Mouse (Mus musculus) CH12.LX (cell line): Measurements from ENCODE around the gene Stx1a. TPM values are rescaled to one million over a fixed set of nuclear protein-coding genes. Genes with fewer than 3 reads are reported as not detected.
A peak's percentile ranks its signal among the peaks of the same experiment; 100 is the strongest.

Experiments used
- DNase-seq: peaks from one replicate; pipeline ENCODE4 v3.0.0-alpha.2; 2013; ENCODE audit errors: extremely low read depth
- H3K27ac ChIP-seq: 2 replicates; pipeline ENCODE4 v1.5.1; 2012; ENCODE audit warnings: low read depth, mild to moderate bottlenecking, control low read depth, moderate library complexity; ENCODE audit not compliant: insufficient read depth
- H3K27me3 ChIP-seq: replicated peaks from 2 replicates; pipeline ENCODE3; 2012; ENCODE audit warnings: inconsistent platforms
- H3K36me3 ChIP-seq, 2 experiments: replicated peaks in 1 of 2; 2 replicates each; pipeline versions ENCODE3 to v1.6.1; 2012; ENCODE audit warnings: inconsistent platforms in 1 of 2, low read length in 1 of 2, mild to moderate bottlenecking in 1 of 2, mixed read lengths in 1 of 2, moderate library complexity in 1 of 2; ENCODE audit not compliant: control insufficient read depth in 1 of 2, insufficient read depth in 1 of 2
- H3K4me1 ChIP-seq, 2 experiments: 2 replicates each; pipeline ENCODE4 v1.6.1; 2012; ENCODE audit warnings: inconsistent platforms in 1 of 2, moderate library complexity in 1 of 2; ENCODE audit not compliant: insufficient read depth in 2 of 2, control insufficient read depth in 1 of 2
- H3K4me2 ChIP-seq: 2 replicates; pipeline ENCODE4 v1.6.1; 2012; ENCODE audit warnings: low read depth, mild to moderate bottlenecking, control low read depth; ENCODE audit not compliant: poor library complexity, insufficient read depth, severe bottlenecking
- H3K4me3 ChIP-seq, 3 experiments: fragments of 150-350 bp in 1 of 3; sonication (generic) in 1 of 3; replicated peaks in 1 of 3; 2 replicates each; pipeline versions ENCODE3 to v1.5.1; 2011 to 2012; ENCODE audit warnings: low read depth in 2 of 3, low read length in 2 of 3, mild to moderate bottlenecking in 2 of 3, moderate library complexity in 2 of 3, control low read depth in 1 of 3, improper control_type of control experiment in 1 of 3, inconsistent platforms in 1 of 3, mixed read lengths in 1 of 3; ENCODE audit not compliant: poor library complexity in 1 of 3
- H3K79me2 ChIP-seq: replicated peaks from 2 replicates; pipeline ENCODE4 v1.6.1; 2012; ENCODE audit warnings: mild to moderate bottlenecking, moderate library complexity; ENCODE audit not compliant: control insufficient read depth, poor library complexity, insufficient read depth, severe bottlenecking; ENCODE audit errors: extremely low read depth
- H3K9ac ChIP-seq: 2 replicates; pipeline ENCODE4 v1.6.1; 2012; ENCODE audit warnings: low read depth, mild to moderate bottlenecking, control low read depth, moderate library complexity; ENCODE audit not compliant: insufficient read depth
- H3K9me3 ChIP-seq: replicated peaks from 2 replicates; pipeline ENCODE3; 2012; ENCODE audit warnings: low read length, inconsistent platforms, mixed read lengths
- BHLHE40 ChIP-seq: IDR thresholded peaks from 2 replicates; pipeline ENCODE4 v1.6.1; 2011; ENCODE audit warnings: mild to moderate bottlenecking, low read depth, low read length, improper control_type of control experiment
- CHD1 ChIP-seq: IDR thresholded peaks from 2 replicates; pipeline ENCODE4 v1.6.1; 2012; ENCODE audit warnings: low read depth, low read length, improper control_type of control experiment, inconsistent platforms
- CTCF ChIP-seq, 2 experiments: IDR thresholded peaks in 1 of 2; conservative IDR thresholded peaks in 1 of 2; 2 replicates each; pipeline ENCODE4 v1.5.1; 2011 to 2012; ENCODE audit warnings: low read depth in 2 of 2, low read length in 2 of 2, improper control_type of control experiment in 1 of 2, inconsistent platforms in 1 of 2, mild to moderate bottlenecking in 1 of 2, moderate library complexity in 1 of 2
- ELF1 ChIP-seq: IDR thresholded peaks from 2 replicates; pipeline ENCODE4 v1.6.1; 2014; ENCODE audit warnings: low read depth, mild to moderate bottlenecking, inconsistent platforms, low read length, improper control_type of control experiment
- EP300 ChIP-seq: IDR thresholded peaks from 2 replicates; pipeline ENCODE4 v1.6.1; 2011; ENCODE audit warnings: low read length, improper control_type of control experiment
- ETS1 ChIP-seq: conservative IDR thresholded peaks from 2 replicates; pipeline ENCODE4 v1.6.1; 2012; ENCODE audit warnings: low read depth, mild to moderate bottlenecking, inconsistent platforms, low read length, improper control_type of control experiment, moderate library complexity
- GABPA ChIP-seq: IDR thresholded peaks from 2 replicates; pipeline ENCODE4 v1.6.1; 2012; ENCODE audit warnings: low read depth, low read length, improper control_type of control experiment, inconsistent platforms; ENCODE audit not compliant: insufficient replicate concordance
- HCFC1 ChIP-seq: IDR thresholded peaks from 2 replicates; pipeline ENCODE4 v1.6.1; 2012; ENCODE audit warnings: low read depth, mild to moderate bottlenecking, inconsistent platforms, low read length, improper control_type of control experiment
- IRF4 ChIP-seq: IDR thresholded peaks from 2 replicates; pipeline ENCODE4 v1.6.1; 2014; ENCODE audit warnings: low read depth, mild to moderate bottlenecking, inconsistent platforms, low read length, improper control_type of control experiment
- JUN ChIP-seq: IDR thresholded peaks from 2 replicates; pipeline ENCODE4 v1.6.1; 2011; ENCODE audit warnings: low read depth, mild to moderate bottlenecking, low read length, improper control_type of control experiment, moderate library complexity; ENCODE audit not compliant: insufficient read depth
- KAT2A ChIP-seq: IDR thresholded peaks from 2 replicates; pipeline ENCODE4 v1.6.1; 2012; ENCODE audit warnings: low read length, improper control_type of control experiment, inconsistent platforms; ENCODE audit not compliant: insufficient replicate concordance
- MAFK ChIP-seq: IDR thresholded peaks from 2 replicates; pipeline ENCODE4 v1.6.1; 2011; ENCODE audit warnings: low read length, improper control_type of control experiment; ENCODE audit not compliant: insufficient replicate concordance
- MAZ ChIP-seq: IDR thresholded peaks from 2 replicates; pipeline ENCODE4 v1.6.1; 2012; ENCODE audit warnings: low read depth, mild to moderate bottlenecking, inconsistent platforms, low read length, improper control_type of control experiment, moderate library complexity
- MEF2A ChIP-seq: IDR thresholded peaks from 2 replicates; pipeline ENCODE4 v1.6.1; 2014; ENCODE audit warnings: low read depth, mild to moderate bottlenecking, inconsistent platforms, low read length, improper control_type of control experiment, borderline replicate concordance
- MXI1 ChIP-seq: IDR thresholded peaks from 2 replicates; pipeline ENCODE4 v1.6.1; 2011; ENCODE audit warnings: mild to moderate bottlenecking, low read depth, low read length, improper control_type of control experiment
- MYC ChIP-seq: IDR thresholded peaks from 2 replicates; pipeline ENCODE4 v1.6.1; 2011; ENCODE audit warnings: low read depth, mild to moderate bottlenecking, improper control_type of control experiment, low read length
- NELFE ChIP-seq: IDR thresholded peaks from 2 replicates; pipeline ENCODE4 v1.6.1; 2011; ENCODE audit warnings: low read depth, low read length, improper control_type of control experiment
- NRF1 ChIP-seq: IDR thresholded peaks from 2 replicates; pipeline ENCODE4 v1.6.1; 2014; ENCODE audit warnings: low read depth, mild to moderate bottlenecking, inconsistent platforms, low read length, improper control_type of control experiment, moderate library complexity
- POLR2A ChIP-seq: IDR thresholded peaks from 2 replicates; pipeline ENCODE4 v1.6.1; 2011; ENCODE audit warnings: low read depth, mild to moderate bottlenecking, improper control_type of control experiment, low read length
- RAD21 ChIP-seq: IDR thresholded peaks from 2 replicates; pipeline ENCODE4 v1.6.1; 2011; ENCODE audit warnings: low read depth, mild to moderate bottlenecking, low read length, improper control_type of control experiment, moderate library complexity
- RCOR1 ChIP-seq: conservative IDR thresholded peaks from 2 replicates; pipeline ENCODE4 v1.6.1; 2012; ENCODE audit warnings: low read depth, mild to moderate bottlenecking, inconsistent platforms, low read length, improper control_type of control experiment
- SMC3 ChIP-seq: IDR thresholded peaks from 2 replicates; pipeline ENCODE4 v1.6.1; 2011; ENCODE audit warnings: low read depth, low read length, improper control_type of control experiment
- TBP ChIP-seq: conservative IDR thresholded peaks from 2 replicates; pipeline ENCODE4 v1.6.1; 2011; ENCODE audit warnings: low read depth, low read length, improper control_type of control experiment
- TCF12 ChIP-seq: IDR thresholded peaks from 2 replicates; pipeline ENCODE4 v1.6.1; 2014; ENCODE audit warnings: low read depth, mild to moderate bottlenecking, inconsistent platforms, low read length, improper control_type of control experiment
- UBTF ChIP-seq: IDR thresholded peaks from 2 replicates; pipeline ENCODE4 v1.6.1; 2012; ENCODE audit warnings: low read depth, mild to moderate bottlenecking, inconsistent platforms, low read length, improper control_type of control experiment, moderate library complexity
- USF1 ChIP-seq: IDR thresholded peaks from 2 replicates; pipeline ENCODE4 v1.6.1; 2014; ENCODE audit warnings: low read depth, mild to moderate bottlenecking, inconsistent platforms, low read length, improper control_type of control experiment
- USF2 ChIP-seq: conservative IDR thresholded peaks from 2 replicates; pipeline ENCODE4 v1.6.1; 2011; ENCODE audit warnings: low read depth, low read length, improper control_type of control experiment
- ZMIZ1 ChIP-seq: IDR thresholded peaks from 2 replicates; pipeline ENCODE4 v1.6.1; 2012; ENCODE audit warnings: low read depth, mild to moderate bottlenecking, inconsistent platforms, low read length, improper control_type of control experiment
- dilution Hi-C: fragments of 300-500 bp; cut with MboI; formaldehyde crosslinking; loops from 2 replicates; pipeline ENCODE4 v1.14.3; 2020; ENCODE audit warnings: low sequenced_read_pairs; ENCODE audit not compliant: extremely low pct_unique_long_range_greater_than_20kb, extremely low pct_ligation_motif_present
- in situ Hi-C: fragments of 300-500 bp; cut with MboI; formaldehyde crosslinking; loops from 3 replicates; pipeline ENCODE4 v1.14.3; 2019; ENCODE audit warnings: low sequenced_read_pairs, low pct_ligation_motif_present, low pct_unique_long_range_greater_than_20kb, mixed read lengths
- polyA plus RNA-seq: library from polyadenylated mRNA; unstranded; fragments of >175 nt; gene quantifications from 2 replicates; pipeline ENCODE4 v1.2.1, GENCODE M21; 2012; ENCODE audit warnings: low read depth; ENCODE audit not compliant: insufficient read length
- total RNA-seq, 2 experiments: library from RNA; depleted of rRNA; stranded (reverse); fragments of 300-350 nt in 1 of 2; fragments of >200 nt in 1 of 2; gene quantifications; 2 replicates each; pipeline ENCODE4 v1.2.3; 2012 to 2014

Gene Stx1a
- total and polyA plus RNA-seq, 3 experiments: 1.1 to 3.0 (median 2.0) TPM

- no peak overlapping the region for H3K27ac ChIP-seq
- peaks cover 7 to 34% of the 10 kb centered on the region in 2 experiments for H3K4me1 ChIP-seq
- no peak overlapping the region for H3K4me3 ChIP-seq
- dilution Hi-C loops (no loop called here), in situ Hi-C loops (no loop called here)
- no peaks in the 10 kb centered on the region; the same call in 1 of the 2 replicates for H3K79me2 ChIP-seq
- peaks cover 2 to 18% of the 10 kb centered on the region in 2 experiments for H3K36me3 ChIP-seq
- TF ChIP-seq ZMIZ1 (no peak), GABPA (no peak), MXI1 (no peak), ELF1 (0 out of 2 replicates have a peak, but pooled peaks have one; percentile 12), CHD1 (no peak), NRF1 (no peak), CTCF (conservative IDR thresholded peaks at IDR 0.05 in 1 of 2, IDR thresholded peaks at IDR 0.05 in 1 of 2; ENCODE audit: low read depth in 2 of 2, low read length in 2 of 2) (peak; percentile 63 to 80), USF2 (no peak), SMC3 (peak; percentile 37), RAD21 (peak; percentile 24), POLR2A (no peak), KAT2A (no peak), NELFE (peak; percentile 4; the same call in 1 of the 2 replicates)
- no peak overlapping the region for H3K4me2 ChIP-seq
- peak; percentile 80 for DNase-seq
- peaks cover 3% of the 10 kb centered on the region for H3K27me3 ChIP-seq
- H3K9me3 ChIP-seq: no peaks in the 10 kb centered on the region
- no peak overlapping the region for H3K9ac ChIP-seq
Measured at GRCm38 (mm10) chr5:135012671-135013441, 10.4 kb upstream of the Stx1a start.

GRCm38 (mm10) chr5:135015497-135015896, 7.8 kb upstream of the Stx1a start:
- peak; percentile 82 for DNase-seq
- Histone ChIP-seq H3K79me2 (no peaks in the 10 kb centered on the region; the same call in 1 of the 2 replicates), H3K9ac (no peak overlapping the region), H3K4me3 (no peak overlapping the region), H3K9me3 (no peaks in the 10 kb centered on the region), H3K4me1 (peaks cover 5 to 24% of the 10 kb centered on the region in 2 experiments), H3K27me3 (peaks cover 4% of the 10 kb centered on the region), H3K4me2 (no peak overlapping the region), H3K27ac (no peak overlapping the region), H3K36me3 (peaks cover 2 to 18% of the 10 kb centered on the region in 2 experiments)
- dilution Hi-C loops: no loop called here
- in situ Hi-C loops: loop anchor here (5.0 kb wide), 1 partner anchor 87 kb away; no protein-coding TSS in a partner anchor
- TF ChIP-seq MAFK (no peak), USF1 (no peak), MYC (no peak), NRF1 (no peak), TBP (no peak), GABPA (no peak), HCFC1 (peak; percentile 35; the same call in 1 of the 2 replicates), CTCF (conservative IDR thresholded peaks at IDR 0.05 in 1 of 2, IDR thresholded peaks at IDR 0.05 in 1 of 2; ENCODE audit: low read depth in 2 of 2, low read length in 2 of 2) (peak; percentile 85 to 98), RAD21 (peak; percentile 89), NELFE (peak; percentile 59; the same call in 1 of the 2 replicates), SMC3 (peak; percentile 73), IRF4 (0 out of 2 replicates have a peak, but pooled peaks have one; percentile 46), KAT2A (no peak), JUN (no peak), MAZ (peak; percentile 63; the same call in 1 of the 2 replicates), MEF2A (peak; percentile 53; the same call in 1 of the 2 replicates), CHD1 (no peak), TCF12 (no peak), RCOR1 (no peak), EP300 (no peak), UBTF (no peak), BHLHE40 (peak; percentile 30; the same call in 1 of the 2 replicates), POLR2A (no peak), ETS1 (no peak)
